Mouse (Mus musculus) forebrain, embryonic 13.5 days (tissue): Measurements from ENCODE around the gene Tgm6. TPM values are rescaled to one million over a fixed set of nuclear protein-coding genes. Genes with fewer than 3 reads are reported as not detected.

Source experiments
- ATAC-seq: fragments of 200-750 bp; cut with Nextera tagmentation; 2 replicates; pipeline ENCODE4 v1.8.0; 2017
- H3K27ac ChIP-seq: fragments of 300-500 bp; sonication (generic); 2 replicates; pipeline ENCODE4 v1.5.1; 2015; ENCODE audit warnings: inconsistent platforms, mild to moderate bottlenecking, moderate library complexity
- H3K27me3 ChIP-seq: fragments of 300-500 bp; sonication (generic); 2 replicates; pipeline ENCODE4 v1.6.1; 2015; ENCODE audit warnings: mild to moderate bottlenecking, inconsistent platforms
- H3K36me3 ChIP-seq: fragments of 300-500 bp; sonication (generic); 2 replicates; pipeline ENCODE4 v1.6.1; 2015; ENCODE audit warnings: mild to moderate bottlenecking, inconsistent platforms; ENCODE audit not compliant: poor library complexity, severe bottlenecking
- H3K4me1 ChIP-seq: fragments of 300-500 bp; sonication (generic); 2 replicates; pipeline ENCODE4 v1.6.1; 2015; ENCODE audit warnings: inconsistent platforms
- H3K4me2 ChIP-seq: fragments of 300-500 bp; sonication (generic); 2 replicates; pipeline ENCODE4 v1.6.1; 2015; ENCODE audit warnings: inconsistent platforms, mild to moderate bottlenecking, moderate library complexity
- H3K4me3 ChIP-seq: fragments of 300-500 bp; sonication (generic); 2 replicates; pipeline ENCODE4 v1.5.1; 2015; ENCODE audit warnings: mild to moderate bottlenecking, inconsistent platforms
- H3K9ac ChIP-seq: fragments of 300-500 bp; sonication (generic); 2 replicates; pipeline ENCODE4 v1.6.1; 2015; ENCODE audit warnings: mild to moderate bottlenecking, inconsistent platforms
- H3K9me3 ChIP-seq: fragments of 300-500 bp; sonication (generic); replicated peaks from 2 replicates; pipeline ENCODE4 v1.6.1; 2016; ENCODE audit warnings: inconsistent platforms
- whole genome bisulfite sequencing: fragments of 180-500 bp; shearing (Covaris S2); methylation state at CpG from one replicate; pipeline ENCODE4 v1.1.7; 2015; 5-methylcytosine and 5-hydroxymethylcytosine counted together
- polyA plus RNA-seq: library from polyadenylated mRNA; unstranded; fragments of >200 nt; fragmentation: Nextera tagmentation; extraction: Ambion mirVana; gene quantifications from 2 replicates; pipeline ENCODE4 v1.2.1, GENCODE M21; 2015

Gene Tgm6
- polyA plus RNA-seq, result 0.06 and 0.08 TPM in 2 replicates

GRCm38 (mm10) chr2:130112116-130112515 is at the start of gene Tgm6:
Gene Tgm6 (plus strand): TSS chr2:130112416.
- WGBS, result 75% methylated on average over 4 of the region's 4 CpGs

GRCm38 (mm10) chr2:130068228-130068627 is 44.0 kb upstream of the Tgm6 start:
- no peaks in the 10 kb centered on the region for H3K9me3 ChIP-seq
- ATAC-seq, result no peak
- H3K27ac ChIP-seq, result no peak overlapping the region
- H3K4me1 ChIP-seq, result no peaks in the 10 kb centered on the region
- no peak overlapping the region for H3K4me2 ChIP-seq
- WGBS, result 25% methylated on average over 3 of the region's 3 CpGs
- H3K27me3 ChIP-seq, result no peaks in the 10 kb centered on the region
- H3K4me3 ChIP-seq, result no peak overlapping the region
- H3K9ac ChIP-seq, result no peak overlapping the region
- H3K36me3 ChIP-seq, result no peaks in the 10 kb centered on the region

More at GRCm38 (mm10) chr2:130112116-130112515, at the start of gene Tgm6:
- H3K27ac ChIP-seq, result no peak within 1 kb of the TSS
- no peak within 1 kb of the TSS for H3K4me3 ChIP-seq
- H3K36me3 ChIP-seq, result no peaks in the 10 kb centered on the region
- no peak for ATAC-seq
- no peaks in the 10 kb centered on the region for H3K9me3 ChIP-seq
- no peak within 1 kb of the TSS for H3K4me2 ChIP-seq
- no peaks in the 10 kb centered on the region for H3K27me3 ChIP-seq
- peaks cover 13% of the 10 kb centered on the region for H3K4me1 ChIP-seq
- H3K9ac ChIP-seq, result no peak within 1 kb of the TSS

GRCm38 (mm10) chr2:130070396-130070795 is 41.8 kb upstream of the Tgm6 start:
- Histone ChIP-seq H3K36me3 (no peaks in the 10 kb centered on the region), H3K4me2 (no peak overlapping the region), H3K27ac (no peak overlapping the region), H3K9ac (no peak overlapping the region), H3K27me3 (no peaks in the 10 kb centered on the region), H3K4me1 (no peaks in the 10 kb centered on the region), H3K4me3 (no peak overlapping the region), H3K9me3 (no peaks in the 10 kb centered on the region)
- no peak for ATAC-seq
- 84% methylated on average over 2 of the region's 2 CpGs for WGBS

GRCm38 (mm10) chr2:130112804-130113203 is 588 bp downstream of the Tgm6 start:
- ATAC-seq, result no peak
- 52% methylated on average over 4 of the region's 4 CpGs for WGBS
- no peak overlapping the region for H3K4me2 ChIP-seq

GRCm38 (mm10) chr2:130113379-130113778 is 1.2 kb downstream of the Tgm6 start:
- H3K9ac ChIP-seq, result no peak overlapping the region
- H3K4me1 ChIP-seq, result peaks cover 13% of the 10 kb centered on the region
- H3K4me3 ChIP-seq, result no peak overlapping the region
- no peak overlapping the region for H3K27ac ChIP-seq
- ATAC-seq, result no peak
- H3K4me2 ChIP-seq, result no peak overlapping the region
- H3K9me3 ChIP-seq, result no peaks in the 10 kb centered on the region
- 33% methylated on average over 3 of the region's 3 CpGs for WGBS
- no peaks in the 10 kb centered on the region for H3K36me3 ChIP-seq
- no peaks in the 10 kb centered on the region for H3K27me3 ChIP-seq

More at GRCm38 (mm10) chr2:130112804-130113203, 588 bp downstream of the Tgm6 start:
- Histone ChIP-seq H3K4me3 (no peak overlapping the region), H3K9me3 (no peaks in the 10 kb centered on the region), H3K27ac (no peak overlapping the region), H3K36me3 (no peaks in the 10 kb centered on the region), H3K4me1 (peaks cover 13% of the 10 kb centered on the region), H3K9ac (no peak overlapping the region), H3K27me3 (no peaks in the 10 kb centered on the region)

DNA sequence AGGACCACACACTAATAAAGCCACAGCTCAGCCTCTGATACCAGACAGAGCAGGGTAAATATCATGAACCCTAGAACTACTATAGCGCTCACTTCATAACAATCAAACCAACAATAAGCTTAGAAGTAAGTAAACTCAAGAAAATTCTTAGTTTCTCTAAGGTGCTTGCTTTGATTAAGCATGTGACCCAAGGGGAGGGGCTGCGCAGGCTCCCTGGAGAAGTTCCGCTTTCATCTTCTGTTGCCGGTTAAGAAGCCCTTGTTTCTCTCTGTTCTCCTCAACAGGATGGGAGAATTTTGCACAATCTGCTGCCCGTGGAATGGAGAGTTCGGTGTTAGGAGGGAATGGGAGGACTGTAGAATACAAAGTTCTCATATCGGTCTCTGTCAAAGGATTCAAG is 6.4 kb downstream of the Tgm6 start:
- no peak for ATAC-seq
- Histone ChIP-seq H3K27me3 (no peaks in the 10 kb centered on the region), H3K9ac (no peak overlapping the region), H3K4me3 (no peak overlapping the region), H3K36me3 (no peaks in the 10 kb centered on the region), H3K9me3 (no peaks in the 10 kb centered on the region), H3K4me2 (no peak overlapping the region), H3K4me1 (0 out of 2 replicates have a peak, but pooled peaks cover 7% of the 10 kb centered on the region), H3K27ac (no peak overlapping the region)
- 74% methylated on average over 7 of the region's 7 CpGs for WGBS

- Histone ChIP-seq H3K4me2 (no peak overlapping the region), H3K9ac (no peak overlapping the region), H3K36me3 (no peaks in the 10 kb centered on the region), H3K27ac (no peak overlapping the region; the same call in 1 of the 2 replicates), H3K4me1 (peaks cover 10% of the 10 kb centered on the region), H3K9me3 (no peaks in the 10 kb centered on the region), H3K4me3 (no peak overlapping the region), H3K27me3 (no peaks in the 10 kb centered on the region)
- WGBS, result 53% methylated on average over 6 of the region's 6 CpGs
- 0 out of 2 replicates have a peak, but pooled peaks have one; percentile 30 for ATAC-seq
Measured at GRCm38 (mm10) chr2:130125279-130126059, 13.3 kb downstream of the Tgm6 start.

DNA sequence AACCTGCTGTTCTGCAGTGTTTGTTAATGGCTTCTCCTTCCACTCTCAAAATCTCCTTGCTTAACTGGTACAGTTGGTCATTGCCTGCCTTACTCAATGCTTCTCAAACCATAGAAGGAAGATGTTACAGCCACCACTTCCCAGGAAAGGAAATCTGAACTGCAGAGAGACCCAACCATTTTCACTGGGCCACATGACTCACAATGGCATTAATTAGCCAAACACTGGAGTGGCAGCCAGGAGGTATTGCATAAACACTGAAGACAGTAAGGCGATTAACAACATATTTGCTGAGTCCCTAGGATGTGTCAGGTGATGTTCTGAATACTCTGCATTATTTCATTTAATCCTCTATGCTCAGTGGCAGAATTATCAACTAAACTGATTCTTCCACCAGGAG is 13.9 kb downstream of the Tgm6 start:
- H3K4me2 ChIP-seq, result no peak overlapping the region
- WGBS, result 58% methylated on average over 1 of the region's 1 CpGs
- H3K9ac ChIP-seq, result no peak overlapping the region
- H3K27ac ChIP-seq, result no peak overlapping the region
- no peak for ATAC-seq
- H3K4me3 ChIP-seq, result no peak overlapping the region
- H3K27me3 ChIP-seq, result no peaks in the 10 kb centered on the region
- no peaks in the 10 kb centered on the region for H3K36me3 ChIP-seq
- H3K4me1 ChIP-seq, result peaks cover 10% of the 10 kb centered on the region
- H3K9me3 ChIP-seq, result no peaks in the 10 kb centered on the region

GRCm38 (mm10) chr2:130129687-130130086 is 17.5 kb downstream of the Tgm6 start:
- Histone ChIP-seq H3K27me3 (no peaks in the 10 kb centered on the region), H3K9ac (no peak overlapping the region), H3K4me3 (no peak overlapping the region), H3K9me3 (no peaks in the 10 kb centered on the region), H3K4me1 (peaks cover 10% of the 10 kb centered on the region), H3K4me2 (no peak overlapping the region), H3K27ac (no peak overlapping the region), H3K36me3 (no peaks in the 10 kb centered on the region)
- WGBS, result 73% methylated on average over 1 of the region's 1 CpGs
- no peak for ATAC-seq

DNA sequence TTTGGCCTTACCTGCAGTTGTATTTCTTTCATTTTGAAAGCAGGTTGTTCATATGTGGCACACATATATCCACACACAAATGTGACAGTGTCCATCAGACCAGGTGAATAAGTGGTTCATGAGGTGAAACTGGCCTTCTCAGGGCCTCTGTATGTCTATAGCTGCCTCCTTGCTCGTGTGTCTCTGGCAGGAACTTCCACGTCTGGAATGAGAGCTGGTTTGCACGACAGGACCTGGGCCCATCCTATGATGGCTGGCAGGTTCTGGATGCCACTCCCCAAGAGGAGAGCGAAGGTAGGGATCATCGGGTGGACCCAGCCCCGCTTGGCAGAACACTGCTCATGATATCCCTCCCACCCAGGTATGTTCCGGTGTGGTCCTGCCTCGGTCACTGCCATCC is 30.8 kb downstream of the Tgm6 start:
- Histone ChIP-seq H3K27me3 (no peaks in the 10 kb centered on the region), H3K27ac (no peak overlapping the region), H3K36me3 (no peaks in the 10 kb centered on the region), H3K4me1 (no peaks in the 10 kb centered on the region), H3K4me2 (no peak overlapping the region), H3K9ac (no peak overlapping the region), H3K9me3 (no peaks in the 10 kb centered on the region), H3K4me3 (no peak overlapping the region)
- 94% methylated on average over 8 of the region's 8 CpGs for WGBS
- no peak for ATAC-seq

- Histone ChIP-seq H3K27me3 (no peaks in the 10 kb centered on the region), H3K9me3 (no peaks in the 10 kb centered on the region), H3K4me2 (no peak overlapping the region), H3K27ac (no peak overlapping the region), H3K4me1 (no peaks in the 10 kb centered on the region), H3K4me3 (no peak overlapping the region), H3K9ac (no peak overlapping the region), H3K36me3 (no peaks in the 10 kb centered on the region)
- 86% methylated on average over 23 of the region's 23 CpGs for WGBS
- ATAC-seq, result peak; percentile 24; the same call in 1 of the 2 replicates
Measured at GRCm38 (mm10) chr2:130144703-130145324, 32.6 kb downstream of the Tgm6 start.

GRCm38 (mm10) chr2:130146089-130146668 is 34.0 kb downstream of the Tgm6 start:
- 55% methylated on average over 5 of the region's 5 CpGs for WGBS
- peak overlapping the region; percentile 14; the same call in 1 of the 2 replicates for H3K27ac ChIP-seq

More at GRCm38 (mm10) chr2:130146089-130146668, 34.0 kb downstream of the Tgm6 start:
- no peaks in the 10 kb centered on the region for H3K36me3 ChIP-seq
- H3K4me2 ChIP-seq, result no peak overlapping the region
- H3K4me3 ChIP-seq, result no peak overlapping the region
- no peak overlapping the region for H3K9ac ChIP-seq
- H3K4me1 ChIP-seq, result no peaks in the 10 kb centered on the region
- no peaks in the 10 kb centered on the region for H3K27me3 ChIP-seq
- H3K9me3 ChIP-seq, result no peaks in the 10 kb centered on the region
- ATAC-seq, result peak; percentile 62
